Mouse (Mus musculus): ENCODE measurements around the gene Fgd2.

Fgd2 gene

GRCm38 (mm10) chr17:29422337-29422736 is 61.6 kb downstream of the Fgd2 start:
- DNase-seq (ENCODE audit: low read depth in 2 of 2, low spot score in 2 of 2), result no peak

- DNase-seq (ENCODE audit: low read depth in 2 of 2, low spot score in 2 of 2), result no peak
Observed at GRCm38 (mm10) chr17:29422912-29423504, 62.3 kb downstream of the Fgd2 start.

DNA sequence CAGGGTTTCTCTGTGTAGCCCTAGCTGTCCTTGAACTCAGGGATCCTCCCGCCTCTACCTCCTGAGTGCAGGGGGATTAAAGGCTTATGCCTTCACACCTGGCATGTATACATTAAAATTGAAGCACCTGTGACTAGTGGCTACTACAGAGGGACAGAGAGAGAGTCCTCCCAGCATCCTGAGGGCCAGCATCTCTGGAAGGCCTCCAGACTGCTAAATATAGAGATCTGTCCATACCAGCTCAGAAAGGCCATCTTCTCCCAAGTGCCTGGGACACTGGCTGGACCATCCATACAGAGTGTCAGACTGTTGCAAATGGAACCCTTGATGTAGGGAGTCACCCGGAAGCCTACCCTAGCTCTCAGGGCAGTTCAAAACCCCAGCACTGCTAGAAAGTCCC is 63.3 kb downstream of the Fgd2 start:
- DNase-seq (ENCODE audit: low read depth in 2 of 2, low spot score in 2 of 2), result no peak

- no peak for DNase-seq (ENCODE audit: low read depth in 2 of 2, low spot score in 2 of 2)
Observed at GRCm38 (mm10) chr17:29425345-29425744, 64.6 kb downstream of the Fgd2 start.

- no peak for DNase-seq (ENCODE audit: low read depth in 2 of 2, low spot score in 2 of 2)
Observed at GRCm38 (mm10) chr17:29428213-29428612, 67.5 kb downstream of the Fgd2 start.

DNA sequence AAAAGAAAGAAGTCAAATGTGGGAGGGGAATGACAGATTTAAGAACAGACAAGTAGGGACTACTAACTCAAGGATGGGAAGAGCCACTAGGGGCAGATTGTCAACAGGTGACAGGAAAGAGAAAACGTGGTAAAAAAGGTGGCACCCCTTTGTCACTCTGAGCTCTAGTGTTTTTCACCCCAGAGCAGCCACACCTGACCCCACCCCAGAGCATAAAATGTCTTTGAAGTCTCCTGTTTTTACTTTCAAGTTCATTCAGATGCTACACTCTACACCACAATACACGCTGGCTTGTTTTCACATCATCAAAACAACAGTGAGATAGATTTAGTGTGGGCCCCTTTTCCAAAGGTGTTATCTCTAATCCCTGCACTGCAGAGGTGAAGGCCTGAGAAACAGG is 68.1 kb downstream of the Fgd2 start:
- peak; percentile 72 to 79 for DNase-seq (ENCODE audit: low read depth in 2 of 2, low spot score in 2 of 2)
